16 mouse cellular contexts compared by ENCODE assay signal in genomic region chr7:110023553-110023952, GRCm38 (mm10).
"Had no signal": no experiment of that assay in that cellular context is flagged by ENCODE, and none has a peak within 500 bp of the region (broad histone marks: within the 10 kb centered on the region; RNA-seq: fewer than 3 reads in every experiment).

No protein-coding gene starts in this region.

- H3K27me3 ChIP-seq: neural tube, embryonic 13.5 days; neural tube, embryonic 15.5 days; stomach, embryonic 15.5 days had no signal

- H3K4me3 ChIP-seq: neural tube, embryonic 13.5 days; neural tube, embryonic 15.5 days; stomach, embryonic 15.5 days had no signal

- H3K9ac ChIP-seq: neural tube, embryonic 13.5 days; neural tube, embryonic 15.5 days; stomach, embryonic 15.5 days had no signal

- H3K27ac ChIP-seq: neural tube, embryonic 13.5 days; neural tube, embryonic 15.5 days; stomach, embryonic 15.5 days; stomach, postnatal 0 days had no signal

- H3K36me3 ChIP-seq: neural tube, embryonic 15.5 days had no signal

- DNase-seq: retina, postnatal 1 day; right cerebral cortex, adult 18-20 months; right cerebral cortex, postnatal 14 days; right cerebral cortex, postnatal 25 days; right cerebral cortex, postnatal 4 days; spleen, adult 18-20 months; thymus, adult 18-20 months; thymus, adult 2 months; thymus, postnatal 14 days; thymus, postnatal 25 days; thymus, postnatal 36 days; thymus, postnatal 4 days had no signal

- H3K9me3 ChIP-seq: neural tube, embryonic 13.5 days; neural tube, embryonic 15.5 days; stomach, embryonic 15.5 days had no signal

- H3K4me2 ChIP-seq: neural tube, embryonic 13.5 days; neural tube, embryonic 15.5 days; stomach, embryonic 15.5 days had no signal

- H3K4me1 ChIP-seq: stomach, embryonic 15.5 days had no signal
